ENCODE assay signal across 17 mouse cellular contexts in genomic region chr7:117320552-117320951, GRCm38 (mm10).
DNase-seq lines count a peak whose midpoint lies in the region; ATAC-seq and TF ChIP-seq lines count a peak whose summit lies in the region.
"Had no signal": no experiment of that assay in that cellular context is flagged by ENCODE, and none has a peak within 500 bp of the region (broad histone marks: within the 10 kb centered on the region; RNA-seq: fewer than 3 reads in every experiment).

No protein-coding gene starts in this region.

- no peak for ATAC-seq in lung, postnatal 0 days
- peak; percentile 65; the same call in 1 of the 2 replicates for ATAC-seq in forebrain, postnatal 0 days
- ATAC-seq: midbrain, embryonic 13.5 days had no signal

- no peaks in the 10 kb centered on the region for H3K4me1 ChIP-seq in lung, postnatal 0 days (ENCODE audit: insufficient read depth, low read depth, low read length)
- no peaks in the 10 kb centered on the region for H3K4me1 ChIP-seq in forebrain, postnatal 0 days (ENCODE audit: insufficient read depth)
- H3K4me1 ChIP-seq: heart, embryonic 12.5 days; limb, embryonic 15.5 days; midbrain, embryonic 13.5 days; stomach, embryonic 15.5 days had no signal

- peak; percentile 46 for TF ChIP-seq CTCF in gastrocnemius, adult 2 months (IDR thresholded peaks at IDR 0.05)
- peak; percentile 33 for TF ChIP-seq CTCF in lung, postnatal 0 days (IDR thresholded peaks at IDR 0.05)
- TF ChIP-seq CTCF in forebrain, postnatal 0 days (IDR thresholded peaks at IDR 0.05; ENCODE audit: low read depth): peak; percentile 53

- H3K36me3 ChIP-seq in lung, postnatal 0 days (ENCODE audit: insufficient read depth, low read length): no peaks in the 10 kb centered on the region
- no peaks in the 10 kb centered on the region for H3K36me3 ChIP-seq in forebrain, postnatal 0 days (ENCODE audit: insufficient read depth)
- H3K36me3 ChIP-seq: heart, embryonic 12.5 days; limb, embryonic 15.5 days; midbrain, embryonic 13.5 days; stomach, embryonic 15.5 days had no signal

- no peaks in the 10 kb centered on the region for H3K9me3 ChIP-seq in lung, postnatal 0 days (ENCODE audit: low read length)
- no peaks in the 10 kb centered on the region for H3K9me3 ChIP-seq in forebrain, postnatal 0 days (ENCODE audit: low read length)
- H3K9me3 ChIP-seq: heart, embryonic 12.5 days; limb, embryonic 15.5 days; midbrain, embryonic 13.5 days; stomach, embryonic 15.5 days had no signal

- no peak overlapping the region for H3K27ac ChIP-seq in gastrocnemius, adult 2 months
- H3K27ac ChIP-seq in lung, postnatal 0 days (ENCODE audit: low read length): no peak overlapping the region
- no peak overlapping the region for H3K27ac ChIP-seq in forebrain, postnatal 0 days (ENCODE audit: low read depth, low read length)
- H3K27ac ChIP-seq: hindbrain, embryonic 14.5 days; limb, embryonic 15.5 days; midbrain, embryonic 13.5 days; stomach, embryonic 15.5 days had no signal

- no peaks in the 10 kb centered on the region for H3K27me3 ChIP-seq in lung, postnatal 0 days (replicated peaks; ENCODE audit: insufficient read depth, low read length)
- H3K27me3 ChIP-seq in forebrain, postnatal 0 days (ENCODE audit: insufficient read depth, low read length): no peaks in the 10 kb centered on the region
- H3K27me3 ChIP-seq: heart, embryonic 12.5 days; limb, embryonic 15.5 days; midbrain, embryonic 13.5 days; stomach, embryonic 15.5 days had no signal

- TF ChIP-seq EP300 in lung, postnatal 0 days (IDR thresholded peaks at IDR 0.05): no peak

- DNase-seq in gastrocnemius, adult 2 months: peak; percentile 21
- no peak for DNase-seq in gastrocnemius, postnatal 36 days
- no peak for DNase-seq in lung, postnatal 0 days (ENCODE audit: low spot score)
- DNase-seq in lung, adult 18-20 months: no peak
- peak; percentile 42 for DNase-seq in forebrain, postnatal 0 days
- peak; percentile 2 for DNase-seq in naive thymus-derived CD4-positive, alpha-beta T cell, adult 2 months (ENCODE audit: low read depth)
- no peak for DNase-seq in thymus, postnatal 14 days
- no peak for DNase-seq in adrenal gland, adult 2 months
- DNase-seq: adrenal gland, postnatal 14 days; gastrocnemius, postnatal 10 days; lung, postnatal 14 days; right cerebral cortex, postnatal 4 days had no signal

- no peak overlapping the region for H3K4me3 ChIP-seq in gastrocnemius, adult 2 months
- no peak overlapping the region for H3K4me3 ChIP-seq in lung, postnatal 0 days (ENCODE audit: low read depth, low read length)
- no peak overlapping the region for H3K4me3 ChIP-seq in forebrain, postnatal 0 days (ENCODE audit: low read depth, low read length)
- H3K4me3 ChIP-seq: heart, embryonic 12.5 days; limb, embryonic 15.5 days; midbrain, embryonic 13.5 days; stomach, embryonic 15.5 days had no signal

- H3K9ac ChIP-seq in lung, postnatal 0 days (replicated peaks; ENCODE audit: low read depth): no peak overlapping the region
- H3K9ac ChIP-seq in forebrain, postnatal 0 days: no peak overlapping the region
- H3K9ac ChIP-seq: heart, embryonic 12.5 days; hindbrain, embryonic 14.5 days; limb, embryonic 15.5 days; midbrain, embryonic 13.5 days; stomach, embryonic 15.5 days had no signal

- WGBS in lung, postnatal 0 days: 42% methylated on average over 6 of the region's 6 CpGs
- 27% methylated on average over 6 of the region's 6 CpGs for WGBS in forebrain, postnatal 0 days

- intact Hi-C loops in gastrocnemius, adult 2 months (cut with DNase I): loop anchor here (5.0 kb wide), 1 partner anchor 57 kb away; no protein-coding TSS in a partner anchor
- intact Hi-C loops in gastrocnemius, postnatal 36 days (cut with DNase I): loop anchor here (5.0 kb wide), 1 partner anchor 57 kb away; no protein-coding TSS in a partner anchor

- H3K4me2 ChIP-seq in lung, postnatal 0 days (replicated peaks; ENCODE audit: low read depth, low read length): no peak overlapping the region
- H3K4me2 ChIP-seq in forebrain, postnatal 0 days (ENCODE audit: low read depth): no peak overlapping the region
- H3K4me2 ChIP-seq: heart, embryonic 12.5 days; hindbrain, embryonic 14.5 days; limb, embryonic 15.5 days; midbrain, embryonic 13.5 days; stomach, embryonic 15.5 days had no signal

Comparison
In these comparisons a context has a peak if more than half of its experiments do, and no peak if none do; other contexts are left out.
1. DNase-seq: peak in gastrocnemius, adult 2 months (single experiment), forebrain, postnatal 0 days (single experiment) and naive thymus-derived CD4-positive, alpha-beta T cell, adult 2 months (single experiment); none in gastrocnemius, postnatal 36 days (0 of 2), lung, postnatal 0 days (single experiment), lung, adult 18-20 months (0 of 2), thymus, postnatal 14 days (single experiment) and adrenal gland, adult 2 months (single experiment).
2. Peak in every context shown above with its lines, with median percentiles within 50 percentile points of each other: CTCF ChIP-seq.